Mouse (Mus musculus) CH12.LX (cell line): ENCODE measurements at regions not wholly inside any gene's neighbourhood (a gene's known extent, or its start where the extent isn't known, plus 50 kb on each side); places are given as distances from the start of the nearest gene placed in this dataset.

Experiments used
- DNase-seq: peaks from one replicate; pipeline ENCODE4 v3.0.0-alpha.2; 2013; ENCODE audit errors: extremely low read depth
- H3K27ac ChIP-seq: 2 replicates; pipeline ENCODE4 v1.5.1; 2012; ENCODE audit warnings: low read depth, mild to moderate bottlenecking, control low read depth, moderate library complexity; ENCODE audit not compliant: insufficient read depth
- H3K27me3 ChIP-seq: replicated peaks from 2 replicates; pipeline ENCODE3; 2012; ENCODE audit warnings: inconsistent platforms
- H3K36me3 ChIP-seq, 2 experiments: replicated peaks in 1 of 2; 2 replicates each; pipeline versions ENCODE3 to v1.6.1; 2012; ENCODE audit warnings: inconsistent platforms in 1 of 2, low read length in 1 of 2, mild to moderate bottlenecking in 1 of 2, mixed read lengths in 1 of 2, moderate library complexity in 1 of 2; ENCODE audit not compliant: control insufficient read depth in 1 of 2, insufficient read depth in 1 of 2
- H3K4me1 ChIP-seq, 2 experiments: 2 replicates each; pipeline ENCODE4 v1.6.1; 2012; ENCODE audit warnings: inconsistent platforms in 1 of 2, moderate library complexity in 1 of 2; ENCODE audit not compliant: insufficient read depth in 2 of 2, control insufficient read depth in 1 of 2
- H3K4me2 ChIP-seq: 2 replicates; pipeline ENCODE4 v1.6.1; 2012; ENCODE audit warnings: low read depth, mild to moderate bottlenecking, control low read depth; ENCODE audit not compliant: poor library complexity, insufficient read depth, severe bottlenecking
- H3K4me3 ChIP-seq, 3 experiments: fragments of 150-350 bp in 1 of 3; sonication (generic) in 1 of 3; replicated peaks in 1 of 3; 2 replicates each; pipeline versions ENCODE3 to v1.5.1; 2011 to 2012; ENCODE audit warnings: low read depth in 2 of 3, low read length in 2 of 3, mild to moderate bottlenecking in 2 of 3, moderate library complexity in 2 of 3, control low read depth in 1 of 3, improper control_type of control experiment in 1 of 3, inconsistent platforms in 1 of 3, mixed read lengths in 1 of 3; ENCODE audit not compliant: poor library complexity in 1 of 3
- H3K79me2 ChIP-seq: replicated peaks from 2 replicates; pipeline ENCODE4 v1.6.1; 2012; ENCODE audit warnings: mild to moderate bottlenecking, moderate library complexity; ENCODE audit not compliant: control insufficient read depth, poor library complexity, insufficient read depth, severe bottlenecking; ENCODE audit errors: extremely low read depth
- H3K9ac ChIP-seq: 2 replicates; pipeline ENCODE4 v1.6.1; 2012; ENCODE audit warnings: low read depth, mild to moderate bottlenecking, control low read depth, moderate library complexity; ENCODE audit not compliant: insufficient read depth
- H3K9me3 ChIP-seq: replicated peaks from 2 replicates; pipeline ENCODE3; 2012; ENCODE audit warnings: low read length, inconsistent platforms, mixed read lengths
- CHD1 ChIP-seq: IDR thresholded peaks from 2 replicates; pipeline ENCODE4 v1.6.1; 2012; ENCODE audit warnings: low read depth, low read length, improper control_type of control experiment, inconsistent platforms
- CTCF ChIP-seq, 2 experiments: IDR thresholded peaks in 1 of 2; conservative IDR thresholded peaks in 1 of 2; 2 replicates each; pipeline ENCODE4 v1.5.1; 2011 to 2012; ENCODE audit warnings: low read depth in 2 of 2, low read length in 2 of 2, improper control_type of control experiment in 1 of 2, inconsistent platforms in 1 of 2, mild to moderate bottlenecking in 1 of 2, moderate library complexity in 1 of 2
- EP300 ChIP-seq: IDR thresholded peaks from 2 replicates; pipeline ENCODE4 v1.6.1; 2011; ENCODE audit warnings: low read length, improper control_type of control experiment
- GABPA ChIP-seq: IDR thresholded peaks from 2 replicates; pipeline ENCODE4 v1.6.1; 2012; ENCODE audit warnings: low read depth, low read length, improper control_type of control experiment, inconsistent platforms; ENCODE audit not compliant: insufficient replicate concordance
- HCFC1 ChIP-seq: IDR thresholded peaks from 2 replicates; pipeline ENCODE4 v1.6.1; 2012; ENCODE audit warnings: low read depth, mild to moderate bottlenecking, inconsistent platforms, low read length, improper control_type of control experiment
- IRF4 ChIP-seq: IDR thresholded peaks from 2 replicates; pipeline ENCODE4 v1.6.1; 2014; ENCODE audit warnings: low read depth, mild to moderate bottlenecking, inconsistent platforms, low read length, improper control_type of control experiment
- JUND ChIP-seq: conservative IDR thresholded peaks from 2 replicates; pipeline ENCODE4 v1.6.1; 2011; ENCODE audit warnings: low read depth, low read length, improper control_type of control experiment
- KAT2A ChIP-seq: IDR thresholded peaks from 2 replicates; pipeline ENCODE4 v1.6.1; 2012; ENCODE audit warnings: low read length, improper control_type of control experiment, inconsistent platforms; ENCODE audit not compliant: insufficient replicate concordance
- MAFK ChIP-seq: IDR thresholded peaks from 2 replicates; pipeline ENCODE4 v1.6.1; 2011; ENCODE audit warnings: low read length, improper control_type of control experiment; ENCODE audit not compliant: insufficient replicate concordance
- MAX ChIP-seq: IDR thresholded peaks from 2 replicates; pipeline ENCODE4 v1.6.1; 2011; ENCODE audit warnings: low read length, improper control_type of control experiment
- MAZ ChIP-seq: IDR thresholded peaks from 2 replicates; pipeline ENCODE4 v1.6.1; 2012; ENCODE audit warnings: low read depth, mild to moderate bottlenecking, inconsistent platforms, low read length, improper control_type of control experiment, moderate library complexity
- MEF2A ChIP-seq: IDR thresholded peaks from 2 replicates; pipeline ENCODE4 v1.6.1; 2014; ENCODE audit warnings: low read depth, mild to moderate bottlenecking, inconsistent platforms, low read length, improper control_type of control experiment, borderline replicate concordance
- MXI1 ChIP-seq: IDR thresholded peaks from 2 replicates; pipeline ENCODE4 v1.6.1; 2011; ENCODE audit warnings: mild to moderate bottlenecking, low read depth, low read length, improper control_type of control experiment
- NELFE ChIP-seq: IDR thresholded peaks from 2 replicates; pipeline ENCODE4 v1.6.1; 2011; ENCODE audit warnings: low read depth, low read length, improper control_type of control experiment
- NRF1 ChIP-seq: IDR thresholded peaks from 2 replicates; pipeline ENCODE4 v1.6.1; 2014; ENCODE audit warnings: low read depth, mild to moderate bottlenecking, inconsistent platforms, low read length, improper control_type of control experiment, moderate library complexity
- PAX5 ChIP-seq: IDR thresholded peaks from 2 replicates; pipeline ENCODE4 v1.6.1; 2012; ENCODE audit warnings: low read length, inconsistent platforms, mixed read lengths
- POLR2A ChIP-seq: IDR thresholded peaks from 2 replicates; pipeline ENCODE4 v1.6.1; 2011; ENCODE audit warnings: low read depth, mild to moderate bottlenecking, improper control_type of control experiment, low read length
- SMC3 ChIP-seq: IDR thresholded peaks from 2 replicates; pipeline ENCODE4 v1.6.1; 2011; ENCODE audit warnings: low read depth, low read length, improper control_type of control experiment
- TBP ChIP-seq: conservative IDR thresholded peaks from 2 replicates; pipeline ENCODE4 v1.6.1; 2011; ENCODE audit warnings: low read depth, low read length, improper control_type of control experiment
- UBTF ChIP-seq: IDR thresholded peaks from 2 replicates; pipeline ENCODE4 v1.6.1; 2012; ENCODE audit warnings: low read depth, mild to moderate bottlenecking, inconsistent platforms, low read length, improper control_type of control experiment, moderate library complexity
- ZMIZ1 ChIP-seq: IDR thresholded peaks from 2 replicates; pipeline ENCODE4 v1.6.1; 2012; ENCODE audit warnings: low read depth, mild to moderate bottlenecking, inconsistent platforms, low read length, improper control_type of control experiment
- ZNF384 ChIP-seq: IDR thresholded peaks from 2 replicates; pipeline ENCODE4 v1.6.1; 2012; ENCODE audit warnings: low read depth, low read length, improper control_type of control experiment, inconsistent platforms
- dilution Hi-C: fragments of 300-500 bp; cut with MboI; formaldehyde crosslinking; loops from 2 replicates; pipeline ENCODE4 v1.14.3; 2020; ENCODE audit warnings: low sequenced_read_pairs; ENCODE audit not compliant: extremely low pct_unique_long_range_greater_than_20kb, extremely low pct_ligation_motif_present
- in situ Hi-C: fragments of 300-500 bp; cut with MboI; formaldehyde crosslinking; loops from 3 replicates; pipeline ENCODE4 v1.14.3; 2019; ENCODE audit warnings: low sequenced_read_pairs, low pct_ligation_motif_present, low pct_unique_long_range_greater_than_20kb, mixed read lengths

GRCm38 (mm10) chr1:35201880-35202220 is 352.1 kb downstream of the Plekhb2 start:
- dilution Hi-C loops, result no loop called here

GRCm38 (mm10) chr1:35202551-35202950 is 352.8 kb downstream of the Plekhb2 start:
- H3K4me1 ChIP-seq, result no peaks in the 10 kb centered on the region
- dilution Hi-C loops (no loop called here), in situ Hi-C loops (no loop called here)
- no peak overlapping the region for H3K4me2 ChIP-seq
- no peaks in the 10 kb centered on the region for H3K79me2 ChIP-seq
- DNase-seq, result no peak
- no peak overlapping the region for H3K9ac ChIP-seq
- H3K36me3 ChIP-seq, result no peaks in the 10 kb centered on the region
- H3K9me3 ChIP-seq, result no peaks in the 10 kb centered on the region
- H3K27me3 ChIP-seq, result peaks cover 3% of the 10 kb centered on the region
- H3K27ac ChIP-seq, result no peak overlapping the region
- H3K4me3 ChIP-seq, result no peak overlapping the region
- TF ChIP-seq SMC3 (no peak), IRF4 (no peak), POLR2A (no peak), JUND (no peak)

More at GRCm38 (mm10) chr1:35201880-35202220, 352.1 kb downstream of the Plekhb2 start:
- H3K9me3 ChIP-seq, result no peaks in the 10 kb centered on the region
- TF ChIP-seq KAT2A, result no peak
- no peak for TF ChIP-seq NRF1
- TF ChIP-seq TBP, result no peak
- no peak for TF ChIP-seq ZNF384
- TF ChIP-seq MAZ, result no peak
- no peak for TF ChIP-seq CTCF (conservative IDR thresholded peaks at IDR 0.05 in 1 of 2, IDR thresholded peaks at IDR 0.05 in 1 of 2; ENCODE audit: low read depth in 2 of 2, low read length in 2 of 2)
- TF ChIP-seq NELFE, result no peak
- no peak for TF ChIP-seq MAFK
- TF ChIP-seq MXI1, result no peak
- TF ChIP-seq MEF2A, result no peak
- no peak for TF ChIP-seq CHD1
- no peak for TF ChIP-seq GABPA
- TF ChIP-seq PAX5, result no peak
- TF ChIP-seq ZMIZ1, result no peak
- TF ChIP-seq EP300, result no peak
- no peak for TF ChIP-seq UBTF
- TF ChIP-seq MAX, result no peak
- TF ChIP-seq HCFC1, result no peak
- peaks cover 3% of the 10 kb centered on the region for H3K27me3 ChIP-seq
- no peak overlapping the region for H3K27ac ChIP-seq
- in situ Hi-C loops, result no loop called here
- H3K4me2 ChIP-seq, result no peak overlapping the region
- no peak for DNase-seq
- H3K36me3 ChIP-seq, result no peaks in the 10 kb centered on the region
- H3K4me1 ChIP-seq, result no peaks in the 10 kb centered on the region
- H3K79me2 ChIP-seq, result no peaks in the 10 kb centered on the region
- no peak overlapping the region for H3K9ac ChIP-seq
- H3K4me3 ChIP-seq, result no peak overlapping the region
